ENCODE assay signal across 10 mouse cellular contexts in the genomic region with DNA sequence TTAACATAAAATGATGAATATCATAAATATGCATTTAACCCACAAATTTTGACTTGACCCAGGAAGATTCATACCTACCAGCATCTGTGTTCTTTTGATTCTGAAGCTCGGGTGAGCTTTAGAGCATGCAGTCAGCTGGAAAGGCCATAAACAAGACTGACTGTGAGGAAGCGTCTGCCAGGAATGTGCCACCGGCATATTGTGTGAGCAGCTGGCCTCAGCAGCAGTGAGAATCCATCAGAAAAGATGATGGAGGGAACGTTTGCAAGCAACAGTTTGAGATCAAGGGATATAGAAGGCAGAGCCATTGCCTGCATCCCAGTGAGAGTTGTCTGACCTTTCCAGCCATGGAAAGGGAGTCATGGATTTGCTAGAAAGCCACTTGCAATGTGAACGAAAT.
DNase-seq lines count a peak whose midpoint lies in the region; ATAC-seq and TF ChIP-seq lines count a peak whose summit lies in the region.
"Had no signal": no experiment of that assay in that cellular context is flagged by ENCODE, and none has a peak within 500 bp of the region (broad histone marks: within the 10 kb centered on the region; RNA-seq: fewer than 3 reads in every experiment).

No protein-coding gene starts in this region.

- no peaks in the 10 kb centered on the region for H3K9me3 ChIP-seq in midbrain, embryonic 13.5 days
- H3K9me3 ChIP-seq in heart, embryonic 11.5 days (replicated peaks; ENCODE audit: control insufficient read depth, low read length): no peaks in the 10 kb centered on the region
- H3K9me3 ChIP-seq: limb, embryonic 13.5 days had no signal

- WGBS in midbrain, embryonic 13.5 days: 62% methylated on average over 5 of the region's 5 CpGs
- 66% methylated on average over 5 of the region's 5 CpGs for WGBS in heart, embryonic 11.5 days (ENCODE audit: insufficient replicate concordance)

- no peak overlapping the region for H3K9ac ChIP-seq in midbrain, embryonic 13.5 days (replicated peaks)
- no peak overlapping the region for H3K9ac ChIP-seq in heart, embryonic 11.5 days (ENCODE audit: low read depth, low read length)
- H3K9ac ChIP-seq: limb, embryonic 13.5 days had no signal

- H3K4me1 ChIP-seq in midbrain, embryonic 13.5 days (replicated peaks): no peaks in the 10 kb centered on the region
- no peaks in the 10 kb centered on the region for H3K4me1 ChIP-seq in heart, embryonic 11.5 days (ENCODE audit: control insufficient read depth, insufficient read depth, low read length)
- H3K4me1 ChIP-seq: limb, embryonic 13.5 days had no signal

- H3K27ac ChIP-seq in layer of hippocampus, adult 2 months: peak overlapping the region; percentile 36; the same call in 1 of the 2 replicates
- no peak overlapping the region for H3K27ac ChIP-seq in midbrain, embryonic 13.5 days
- no peak overlapping the region for H3K27ac ChIP-seq in heart, embryonic 11.5 days (ENCODE audit: low read depth, low read length)
- H3K27ac ChIP-seq: limb, embryonic 13.5 days had no signal

- no peak overlapping the region for H3K4me2 ChIP-seq in midbrain, embryonic 13.5 days (replicated peaks)
- H3K4me2 ChIP-seq in heart, embryonic 11.5 days: no peak overlapping the region
- H3K4me2 ChIP-seq: limb, embryonic 13.5 days had no signal

- TF ChIP-seq CTCF in layer of hippocampus, adult 2 months (conservative IDR thresholded peaks at IDR 0.05): no peak

- H3K27me3 ChIP-seq in midbrain, embryonic 13.5 days: no peaks in the 10 kb centered on the region
- H3K27me3 ChIP-seq in heart, embryonic 11.5 days (ENCODE audit: control insufficient read depth, insufficient read depth, low read length): no peaks in the 10 kb centered on the region
- H3K27me3 ChIP-seq: limb, embryonic 13.5 days had no signal

- peak; percentile 43 for DNase-seq in kidney, postnatal 10 days
- no peak for DNase-seq in kidney, adult 18-20 months
- DNase-seq in brain, embryonic 18.5 days (ENCODE audit: low read depth, low spot score): peak; percentile 26
- peak; percentile 73 for DNase-seq in cerebellum, adult 8-10 months
- DNase-seq in layer of hippocampus, adult 2 months (ENCODE audit: low spot score in 2 of 2): peak; percentile 42 to 54
- no peak for DNase-seq in liver
- DNase-seq: thymus, postnatal 14 days had no signal

- no peak for ATAC-seq in midbrain, embryonic 13.5 days
- no peak for ATAC-seq in heart, embryonic 11.5 days (replicated peaks; ENCODE audit: insufficient number of reproducible peaks, low FRiP score, low TSS enrichment)

- H3K36me3 ChIP-seq in midbrain, embryonic 13.5 days: no peaks in the 10 kb centered on the region
- H3K36me3 ChIP-seq in heart, embryonic 11.5 days (ENCODE audit: control insufficient read depth, insufficient read depth, low read length): no peaks in the 10 kb centered on the region
- H3K36me3 ChIP-seq: limb, embryonic 13.5 days had no signal

- H3K4me3 ChIP-seq in layer of hippocampus, adult 2 months: no peak overlapping the region
- H3K4me3 ChIP-seq in midbrain, embryonic 13.5 days (replicated peaks): no peak overlapping the region
- no peak overlapping the region for H3K4me3 ChIP-seq in heart, embryonic 11.5 days (ENCODE audit: low read depth, low read length)
- H3K4me3 ChIP-seq: limb, embryonic 13.5 days had no signal

Comparison
In these comparisons a context has a peak if more than half of its experiments do, and no peak if none do; other contexts are left out.
1. DNase-seq: peak in kidney, postnatal 10 days (single experiment), brain, embryonic 18.5 days (single experiment), cerebellum, adult 8-10 months (single experiment) and layer of hippocampus, adult 2 months (2 of 2); none in kidney, adult 18-20 months (single experiment) and liver (single experiment).